Mouse (Mus musculus) megakaryocyte, embryonic 14.5 days (primary cell): ENCODE measurements at regions not wholly inside any gene's neighbourhood (a gene's known extent, or its start where the extent isn't known, plus 50 kb on each side); places are given as distances from the start of the nearest gene placed in this dataset.

Experiments
- FLI1 ChIP-seq: IDR thresholded peaks from 2 replicates; pipeline ENCODE4 v1.6.1; 2012; ENCODE audit warnings: low read length, inconsistent platforms, mixed read lengths
- GATA1 ChIP-seq: IDR thresholded peaks from 3 replicates; pipeline ENCODE4 v1.6.1; 2012; ENCODE audit warnings: mixed read lengths, low read length, inconsistent platforms, borderline replicate concordance

DNA sequence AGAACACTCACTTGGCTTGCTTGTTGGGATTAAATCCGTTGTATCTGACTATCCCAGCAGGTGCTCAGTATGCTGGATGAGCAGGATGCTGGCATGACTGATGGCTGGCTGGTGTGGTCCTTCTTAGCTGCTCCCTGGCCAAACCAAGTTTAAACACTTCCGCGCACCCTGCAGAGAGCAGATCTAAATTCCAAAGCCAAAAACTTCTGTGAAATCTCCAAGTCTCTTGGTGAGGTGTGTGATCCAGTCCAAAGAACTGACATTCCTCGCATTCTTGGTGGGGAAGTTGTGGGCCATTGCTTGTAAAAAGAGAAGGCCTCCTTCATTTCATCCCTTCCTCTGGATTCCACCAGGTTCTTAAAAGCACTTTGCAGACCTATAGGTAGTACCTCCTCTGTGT, 1200.9 kb upstream of the A1bg start:
- TF ChIP-seq GATA1 (no peak), FLI1 (no peak)
